Mouse (Mus musculus) kidney, adult 2 months (tissue): ENCODE measurements at regions not wholly inside any gene's neighbourhood (a gene's known extent, or its start where the extent isn't known, plus 50 kb on each side); places are given as distances from the start of the nearest gene placed in this dataset.

Source experiments
- CTCF ChIP-seq: fragments of 200-500 bp; conservative IDR thresholded peaks from 2 replicates; pipeline ENCODE4 v1.5.1; 2011; ENCODE audit warnings: low read depth, mild to moderate bottlenecking, control low read depth, low read length, moderate library complexity, mixed read lengths; ENCODE audit not compliant: insufficient read depth, insufficient read length
- POLR2A ChIP-seq: fragments of 200-500 bp; IDR thresholded peaks from one replicate; pipeline ENCODE4 v1.6.1; 2011; ENCODE audit warnings: low read depth, low read length, control low read depth

- TF ChIP-seq POLR2A (no peak), CTCF (no peak)
These were observed 644.4 kb downstream of the Dhx35 start for GRCm38 (mm10) chr2:159438961-159439360.
